18 mouse cellular contexts compared by ENCODE assay signal in the genomic region with DNA sequence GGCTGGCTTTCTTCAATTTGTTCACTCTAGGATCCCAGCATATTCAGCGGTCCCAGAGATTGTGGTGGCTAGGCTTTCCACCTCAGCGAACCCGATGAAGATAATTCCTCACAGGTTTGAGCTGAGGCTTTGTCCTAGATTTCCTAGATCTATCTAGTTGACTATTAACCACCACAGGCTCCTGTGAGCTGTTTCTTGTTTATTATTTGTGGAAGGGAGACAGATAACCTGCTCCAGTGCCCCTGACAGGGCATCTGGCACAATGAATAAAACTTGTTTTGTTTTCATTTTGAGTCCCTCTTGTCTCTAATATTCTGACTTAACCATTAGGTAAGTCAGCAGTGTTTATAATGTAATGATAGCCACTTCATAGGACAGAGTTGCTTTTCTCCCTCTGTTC. TPM values are rescaled to one million over a fixed set of nuclear protein-coding genes. Genes with fewer than 3 reads are reported as not detected.
A peak's percentile ranks its signal among the peaks of the same experiment; 100 is the strongest.
DNase-seq lines count a peak whose midpoint lies in the region; ATAC-seq and TF ChIP-seq lines count a peak whose summit lies in the region.
"Had no signal": no experiment of that assay in that cellular context is flagged by ENCODE, and none has a peak within 500 bp of the region (broad histone marks: within the 10 kb centered on the region; RNA-seq: fewer than 3 reads in every experiment).

No protein-coding gene starts in this region.

- peaks cover 7% of the 10 kb centered on the region; the same call in 1 of the 2 replicates for H3K36me3 ChIP-seq in heart, postnatal 0 days (replicated peaks; ENCODE audit: control insufficient read depth, insufficient read depth, low read length)
- peaks cover 6% of the 10 kb centered on the region; the same call in 1 of the 2 replicates for H3K36me3 ChIP-seq in kidney, embryonic 15.5 days
- H3K36me3 ChIP-seq in liver, embryonic 14.5 days (replicated peaks; ENCODE audit: control insufficient read depth, insufficient read depth, low read depth), result no peaks in the 10 kb centered on the region
- 0 out of 2 replicates have a peak, but pooled peaks cover 3% of the 10 kb centered on the region for H3K36me3 ChIP-seq in midbrain, embryonic 10.5 days

- H3K9ac ChIP-seq in heart, postnatal 0 days (replicated peaks; ENCODE audit: low read depth, low read length), result no peak overlapping the region
- no peak overlapping the region for H3K9ac ChIP-seq in kidney, embryonic 15.5 days
- no peak overlapping the region for H3K9ac ChIP-seq in liver, embryonic 14.5 days (replicated peaks)
- H3K9ac ChIP-seq: embryonic facial prominence, embryonic 13.5 days; neural tube, embryonic 12.5 days had no signal

- no peak overlapping the region for H3K4me2 ChIP-seq in heart, postnatal 0 days (ENCODE audit: low read depth, low read length)
- no peak overlapping the region for H3K4me2 ChIP-seq in kidney, embryonic 15.5 days
- peak overlapping the region; percentile 24; the same call in 1 of the 2 replicates for H3K4me2 ChIP-seq in liver, embryonic 14.5 days (ENCODE audit: low read depth)
- H3K4me2 ChIP-seq: embryonic facial prominence, embryonic 13.5 days; neural tube, embryonic 12.5 days had no signal

- no peaks in the 10 kb centered on the region for H3K9me3 ChIP-seq in heart, postnatal 0 days (replicated peaks; ENCODE audit: control insufficient read depth, low read length)
- H3K9me3 ChIP-seq in kidney, embryonic 15.5 days (replicated peaks), result no peaks in the 10 kb centered on the region
- H3K9me3 ChIP-seq in liver, embryonic 14.5 days (ENCODE audit: control insufficient read depth, low read length), result no peaks in the 10 kb centered on the region
- H3K9me3 ChIP-seq in midbrain, embryonic 10.5 days (replicated peaks), result no peaks in the 10 kb centered on the region
- H3K9me3 ChIP-seq: embryonic facial prominence, embryonic 13.5 days; forebrain, embryonic 10.5 days; heart, embryonic 10.5 days; hindbrain, embryonic 10.5 days; neural tube, embryonic 12.5 days had no signal

- H3K27ac ChIP-seq in heart, postnatal 0 days (ENCODE audit: low read depth), result peak overlapping the region; percentile 13; the same call in 1 of the 2 replicates
- peak overlapping the region; percentile 57 for H3K27ac ChIP-seq in kidney, embryonic 15.5 days
- no peak overlapping the region for H3K27ac ChIP-seq in liver, embryonic 14.5 days
- H3K27ac ChIP-seq in midbrain, embryonic 10.5 days (replicated peaks), result no peak overlapping the region
- H3K27ac ChIP-seq: embryonic facial prominence, embryonic 13.5 days; forebrain, embryonic 10.5 days; hindbrain, embryonic 10.5 days; neural tube, embryonic 12.5 days had no signal

- WGBS in heart, postnatal 0 days, result 74% methylated on average over 3 of the region's 3 CpGs
- 30% methylated on average over 3 of the region's 3 CpGs for WGBS in kidney, embryonic 15.5 days
- WGBS in liver, embryonic 14.5 days (ENCODE audit: insufficient replicate concordance), result 47% methylated on average over 3 of the region's 3 CpGs
- 94% methylated on average over 3 of the region's 3 CpGs for WGBS in midbrain, embryonic 10.5 days

- H3K27me3 ChIP-seq in heart, postnatal 0 days (ENCODE audit: control insufficient read depth, insufficient read depth, low read length), result no peaks in the 10 kb centered on the region
- no peaks in the 10 kb centered on the region for H3K27me3 ChIP-seq in kidney, embryonic 15.5 days
- H3K27me3 ChIP-seq in liver, embryonic 14.5 days (ENCODE audit: control insufficient read depth, insufficient read depth, low read length), result peaks cover 5% of the 10 kb centered on the region
- H3K27me3 ChIP-seq in midbrain, embryonic 10.5 days (ENCODE audit: low read depth, poor library complexity, severe bottlenecking), result peaks cover 11% of the 10 kb centered on the region; the same call in 1 of the 2 replicates
- H3K27me3 ChIP-seq: embryonic facial prominence, embryonic 13.5 days; neural tube, embryonic 12.5 days had no signal

- DNase-seq in heart, postnatal 0 days (ENCODE audit: low spot score), result no peak
- DNase-seq in heart, adult 18-20 months, result no peak
- DNase-seq in Muller cell, postnatal 12 days (ENCODE audit: inconsistent ontology term), result peak; percentile 35
- DNase-seq in liver, embryonic 14.5 days (ENCODE audit: low read depth in 3 of 3, low spot score in 3 of 3), result no peak
- no peak for DNase-seq in midbrain, embryonic 10.5 days (ENCODE audit: low spot score)
- no peak for DNase-seq in frontal cortex, postnatal 10 days (ENCODE audit: low spot score in 2 of 2)
- DNase-seq in thymus, postnatal 36 days, result no peak
- DNase-seq: cerebellum, adult 2 months; gastrocnemius, postnatal 14 days; lung, adult 2 months; thymus, postnatal 25 days had no signal

- H3K4me3 ChIP-seq in heart, postnatal 0 days (ENCODE audit: low read depth, low read length), result no peak overlapping the region
- no peak overlapping the region for H3K4me3 ChIP-seq in kidney, embryonic 15.5 days (replicated peaks)
- no peak overlapping the region for H3K4me3 ChIP-seq in liver, embryonic 14.5 days (ENCODE audit: insufficient read depth in 1 of 2, low read depth in 2 of 2, low read length in 2 of 2)
- no peak overlapping the region for H3K4me3 ChIP-seq in midbrain, embryonic 10.5 days
- H3K4me3 ChIP-seq: embryonic facial prominence, embryonic 13.5 days; forebrain, embryonic 10.5 days; heart, embryonic 10.5 days; hindbrain, embryonic 10.5 days; neural tube, embryonic 12.5 days had no signal

- peaks cover 39% of the 10 kb centered on the region for H3K4me1 ChIP-seq in heart, postnatal 0 days (ENCODE audit: control insufficient read depth, insufficient read depth)
- H3K4me1 ChIP-seq in kidney, embryonic 15.5 days, result peaks cover 75% of the 10 kb centered on the region
- peaks cover 0 to 18% of the 10 kb centered on the region in 2 experiments; a peak in 2 of 4 replicates for H3K4me1 ChIP-seq in liver, embryonic 14.5 days (replicated peaks; ENCODE audit: control insufficient read depth in 2 of 2, insufficient read depth in 2 of 2, low read length in 1 of 2)
- peaks cover 20% of the 10 kb centered on the region for H3K4me1 ChIP-seq in midbrain, embryonic 10.5 days

- ATAC-seq in heart, postnatal 0 days (ENCODE audit: insufficient read depth, low read depth), result no peak
- 0 out of 2 replicates have a peak, but pooled peaks have one; percentile 38 for ATAC-seq in kidney, embryonic 15.5 days (replicated peaks; ENCODE audit: low FRiP score)
- ATAC-seq in liver, embryonic 14.5 days (ENCODE audit: insufficient read depth), result no peak
- ATAC-seq: inflammation-experienced regulatory T-cells, adult 6 months had no signal

- TF ChIP-seq CTCF in heart, postnatal 0 days (IDR thresholded peaks at IDR 0.05; ENCODE audit: low read depth), result no peak
- no peak for TF ChIP-seq CTCF in liver, embryonic 14.5 days (IDR thresholded peaks at IDR 0.05; ENCODE audit: low read depth)

- TF ChIP-seq EP300 in heart, postnatal 0 days (IDR thresholded peaks at IDR 0.05; ENCODE audit: low read depth), result no peak
- TF ChIP-seq EP300 in liver, embryonic 14.5 days (IDR thresholded peaks at IDR 0.05; ENCODE audit: low read depth), result no peak

RNA-seq across cellular contexts. Expression of a gene that starts 5.6 kb away (rescaled TPM):
- total RNA-seq in heart, postnatal 0 days (2014; rRNA removed; ENCODE audit: low replicate concordance), result 56.2 and 77.4 TPM in 2 replicates
- polyA plus RNA-seq in heart, postnatal 0 days (2015; fragmentation: Nextera tagmentation; extraction: Ambion mirVana), result 28.7 and 32.1 TPM in 2 replicates
- 10 to 100 TPM; 20.7 to 25.2 TPM for total RNA-seq in heart, adult 18-20 months (2021)
- polyA plus RNA-seq in kidney, embryonic 15.5 days (2015; fragmentation: Nextera tagmentation; extraction: Ambion mirVana), result 50.8 and 58.6 TPM in 2 replicates
- polyA plus RNA-seq in liver, embryonic 14.5 days (2012; rRNA removed), result 1.4 TPM in 2 replicates
- polyA plus RNA-seq in liver, embryonic 14.5 days (2014; fragmentation: Nextera tagmentation; extraction: Ambion mirVana), result 3.5 and 4.3 TPM in 2 replicates
- polyA plus RNA-seq in midbrain, embryonic 10.5 days (2016; fragmentation: Nextera tagmentation; extraction: Ambion mirVana), result 21.7 and 23.0 TPM in 2 replicates

Comparison
In these comparisons a context has a peak if more than half of its experiments do, and no peak if none do; other contexts are left out.
1. H3K27ac ChIP-seq: peak in heart, postnatal 0 days (single experiment) and kidney, embryonic 15.5 days (single experiment); none in liver, embryonic 14.5 days (single experiment) and midbrain, embryonic 10.5 days (single experiment).